Mouse (Mus musculus) forebrain, embryonic 11.5 days (tissue): ENCODE measurements around the gene Noc3l. TPM values are rescaled to one million over a fixed set of nuclear protein-coding genes. Genes with fewer than 3 reads are reported as not detected.
A peak's percentile ranks its signal among the peaks of the same experiment; 100 is the strongest.

ENCODE experiments used
- ATAC-seq: fragments of 200-750 bp; cut with Nextera tagmentation; replicated peaks from 2 replicates; pipeline ENCODE4 v1.8.0; 2017; ENCODE audit warnings: moderate TSS enrichment; ENCODE audit not compliant: low FRiP score
- DNase-seq: peaks from one replicate; pipeline ENCODE4 v3.0.0-alpha.2; 2017; ENCODE audit warnings: low spot score
- H3K27ac ChIP-seq: fragments of 300-500 bp; sonication (generic); 2 replicates; pipeline ENCODE4 v1.5.1; 2014; ENCODE audit warnings: low read depth, low read length
- H3K27me3 ChIP-seq: fragments of 300-500 bp; sonication (generic); 2 replicates; pipeline ENCODE4 v1.6.1; 2014; ENCODE audit warnings: mild to moderate bottlenecking, low read length, mixed read lengths; ENCODE audit not compliant: control insufficient read depth, insufficient read depth
- H3K36me3 ChIP-seq: fragments of 300-500 bp; sonication (generic); 2 replicates; pipeline ENCODE4 v1.6.1; 2014; ENCODE audit warnings: mild to moderate bottlenecking, low read length, moderate library complexity, mixed read lengths; ENCODE audit not compliant: control insufficient read depth, insufficient read depth
- H3K4me1 ChIP-seq: fragments of 300-500 bp; sonication (generic); replicated peaks from 2 replicates; pipeline ENCODE4 v1.6.1; 2014; ENCODE audit warnings: low read length, mixed read lengths; ENCODE audit not compliant: control insufficient read depth, insufficient read depth
- H3K4me2 ChIP-seq: fragments of 300-500 bp; sonication (generic); 2 replicates; pipeline ENCODE4 v1.6.1; 2014; ENCODE audit warnings: low read depth, mild to moderate bottlenecking, low read length, moderate library complexity, mixed read lengths; ENCODE audit not compliant: severe bottlenecking
- H3K4me3 ChIP-seq: fragments of 300-500 bp; sonication (generic); 2 replicates; pipeline ENCODE4 v1.5.1; 2014; ENCODE audit warnings: low read depth, low read length
- H3K9ac ChIP-seq: fragments of 300-500 bp; sonication (generic); 2 replicates; pipeline ENCODE4 v1.6.1; 2014; ENCODE audit warnings: low read length
- H3K9me3 ChIP-seq: fragments of 300-500 bp; sonication (generic); 2 replicates; pipeline ENCODE4 v1.6.1; 2016; ENCODE audit warnings: low read length, mixed read lengths; ENCODE audit not compliant: control insufficient read depth
- WGBS: fragments of 180-500 bp; shearing (Covaris S2); extraction: QIAGEN DNeasy Blood & Tissue Kit; methylation state at CpG from one replicate; pipeline ENCODE4 v1.1.7; 2014; 5-methylcytosine and 5-hydroxymethylcytosine counted together
- polyA plus RNA-seq: library from polyadenylated mRNA; unstranded; fragments of >200 nt; fragmentation: Nextera tagmentation; extraction: Ambion mirVana; gene quantifications from 2 replicates; pipeline ENCODE4 v1.2.1, GENCODE M21; 2014

The Noc3l gene
- polyA plus RNA-seq, result 11.9 and 13.5 TPM in 2 replicates

- Histone ChIP-seq H3K4me2 (peak within 1 kb of the TSS; percentile 87), H3K27ac (peak within 1 kb of the TSS; percentile 48; the same call in 1 of the 2 replicates), H3K27me3 (no peaks in the 10 kb centered on the region), H3K4me1 (no peaks in the 10 kb centered on the region), H3K36me3 (no peaks in the 10 kb centered on the region), H3K9ac (peak within 1 kb of the TSS; percentile 78), H3K9me3 (no peaks in the 10 kb centered on the region), H3K4me3 (peak within 1 kb of the TSS; percentile 78)
- peak; percentile 97 for DNase-seq
- ATAC-seq, result peak; percentile 97
- under 1% methylated on average over 38 of the region's 38 CpGs for WGBS
Observed at GRCm38 (mm10) chr19:38818766-38819426, at the start of gene Noc3l. Noc3l (minus strand) TSS chr19:38819237.

- Histone ChIP-seq H3K4me2 (no peak overlapping the region), H3K4me1 (no peaks in the 10 kb centered on the region), H3K36me3 (no peaks in the 10 kb centered on the region), H3K9ac (no peak overlapping the region), H3K4me3 (no peak overlapping the region), H3K27ac (no peak overlapping the region), H3K9me3 (no peaks in the 10 kb centered on the region), H3K27me3 (no peaks in the 10 kb centered on the region)
- ATAC-seq (no peak), DNase-seq (no peak)
- 92% methylated on average over 6 of the region's 6 CpGs for WGBS
Observed at GRCm38 (mm10) chr19:38862523-38862922, 43.5 kb upstream of the Noc3l start.

- ATAC-seq, result no peak
- H3K4me1 ChIP-seq, result no peaks in the 10 kb centered on the region; the same call in 1 of the 2 replicates
- H3K27ac ChIP-seq, result no peak overlapping the region
- H3K4me3 ChIP-seq, result no peak overlapping the region
- 94% methylated on average over 3 of the region's 3 CpGs for WGBS
- H3K9me3 ChIP-seq, result no peaks in the 10 kb centered on the region
- H3K4me2 ChIP-seq, result no peak overlapping the region
- DNase-seq, result no peak
- no peaks in the 10 kb centered on the region for H3K27me3 ChIP-seq
- H3K36me3 ChIP-seq, result no peaks in the 10 kb centered on the region
- H3K9ac ChIP-seq, result no peak overlapping the region
Observed at GRCm38 (mm10) chr19:38858224-38858623, 39.2 kb upstream of the Noc3l start.

- ATAC-seq, result no peak
- no peaks in the 10 kb centered on the region for H3K9me3 ChIP-seq
- no peaks in the 10 kb centered on the region for H3K4me1 ChIP-seq
- no peak for DNase-seq
- H3K36me3 ChIP-seq, result no peaks in the 10 kb centered on the region
- H3K4me2 ChIP-seq, result no peak overlapping the region
- no peak overlapping the region for H3K4me3 ChIP-seq
- WGBS, result 92% methylated on average over 2 of the region's 2 CpGs
- no peaks in the 10 kb centered on the region for H3K27me3 ChIP-seq
- no peak overlapping the region for H3K9ac ChIP-seq
- no peak overlapping the region for H3K27ac ChIP-seq
Observed at GRCm38 (mm10) chr19:38846373-38846772, 27.3 kb upstream of the Noc3l start.

GRCm38 (mm10) chr19:38844817-38845216 is 25.8 kb upstream of the Noc3l start:
- no peak overlapping the region for H3K4me2 ChIP-seq
- no peak overlapping the region for H3K27ac ChIP-seq
- DNase-seq, result no peak
- H3K36me3 ChIP-seq, result no peaks in the 10 kb centered on the region
- WGBS, result 71% methylated on average over 5 of the region's 5 CpGs
- no peak for ATAC-seq
- no peaks in the 10 kb centered on the region for H3K27me3 ChIP-seq
- H3K9ac ChIP-seq, result no peak overlapping the region
- H3K4me1 ChIP-seq, result no peaks in the 10 kb centered on the region
- H3K4me3 ChIP-seq, result no peak overlapping the region
- no peaks in the 10 kb centered on the region for H3K9me3 ChIP-seq

GRCm38 (mm10) chr19:38837171-38837641 is 18.2 kb upstream of the Noc3l start:
- H3K36me3 ChIP-seq, result no peaks in the 10 kb centered on the region
- peak overlapping the region; percentile 72 for H3K9ac ChIP-seq
- H3K9me3 ChIP-seq, result no peaks in the 10 kb centered on the region
- H3K27me3 ChIP-seq, result no peaks in the 10 kb centered on the region
- H3K4me3 ChIP-seq, result peak overlapping the region; percentile 79
- peak; percentile 63 for ATAC-seq
- peak overlapping the region; percentile 76; the same call in 1 of the 2 replicates for H3K27ac ChIP-seq
- WGBS, result under 1% methylated on average over 52 of the region's 54 CpGs
- H3K4me2 ChIP-seq, result peak overlapping the region; percentile 63
- peak; percentile 79 for DNase-seq
- no peaks in the 10 kb centered on the region for H3K4me1 ChIP-seq

- Histone ChIP-seq H3K36me3 (no peaks in the 10 kb centered on the region), H3K27me3 (no peaks in the 10 kb centered on the region), H3K9ac (peak within 1 kb of the TSS; percentile 72), H3K4me2 (peak within 1 kb of the TSS; percentile 63), H3K4me1 (no peaks in the 10 kb centered on the region), H3K9me3 (no peaks in the 10 kb centered on the region), H3K4me3 (peak within 1 kb of the TSS; percentile 79), H3K27ac (peak within 1 kb of the TSS; percentile 76)
- DNase-seq (peak; percentile 94), ATAC-seq (peak; percentile 94)
- WGBS, result 0% methylated on average over 85 of the region's 101 CpGs
Observed at GRCm38 (mm10) chr19:38836438-38837170, 17.6 kb upstream of the Noc3l start, which contains the start of gene Tbc1d12. Tbc1d12 (plus strand) TSS chr19:38836579.

- H3K9ac ChIP-seq, result peak overlapping the region; percentile 72
- H3K9me3 ChIP-seq, result no peaks in the 10 kb centered on the region
- no peaks in the 10 kb centered on the region for H3K27me3 ChIP-seq
- DNase-seq (peak; percentile 50), ATAC-seq (no peak)
- no peaks in the 10 kb centered on the region for H3K36me3 ChIP-seq
- H3K4me1 ChIP-seq, result no peaks in the 10 kb centered on the region
- H3K4me3 ChIP-seq, result peak overlapping the region; percentile 79
- H3K27ac ChIP-seq, result no peak overlapping the region
- WGBS, result 32% methylated on average over 10 of the region's 10 CpGs
- peak overlapping the region; percentile 63; the same call in 1 of the 2 replicates for H3K4me2 ChIP-seq
Observed at GRCm38 (mm10) chr19:38836084-38836437, 17.0 kb upstream of the Noc3l start.
